Mouse (Mus musculus) bone marrow macrophage, adult 2 months (primary cell): ENCODE data around the gene Igtp.

ENCODE experiments used
- CTCF ChIP-seq: IDR thresholded peaks from 2 replicates; pipeline ENCODE4 v1.5.1; 2012; ENCODE audit warnings: low read depth, mild to moderate bottlenecking, low read length, moderate library complexity
- POLR2A ChIP-seq: IDR thresholded peaks from 2 replicates; pipeline ENCODE4 v1.6.1; 2012; ENCODE audit warnings: mild to moderate bottlenecking, low read depth, low read length, borderline replicate concordance

DNA sequence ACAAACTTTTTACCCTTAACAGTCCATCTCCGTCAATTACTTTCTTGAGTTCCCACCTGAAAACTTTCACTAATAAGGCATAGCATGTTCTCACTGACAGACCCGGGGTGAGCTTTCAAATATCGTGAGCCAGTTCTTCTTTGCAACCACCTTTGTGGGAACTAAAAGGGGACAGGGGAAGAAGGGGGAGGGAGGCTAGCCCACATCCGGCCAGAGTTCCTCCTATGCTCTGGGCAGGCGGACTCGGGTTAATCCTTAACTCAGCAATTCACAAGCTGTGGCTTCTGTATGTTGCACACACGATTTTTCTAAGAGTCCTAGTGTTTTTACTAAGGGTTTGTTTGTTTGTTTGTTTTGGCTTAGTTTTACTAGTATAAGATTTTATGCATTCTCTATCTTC, 25.0 kb downstream of the Igtp start:
- TF ChIP-seq POLR2A (no peak), CTCF (no peak)
